Mouse (Mus musculus): ENCODE results near the gene Fgf7. TPM values are rescaled to one million over a fixed set of nuclear protein-coding genes. Genes with fewer than 3 reads are reported as not detected.

Fgf7 gene
- polyA plus RNA-seq, 1 experiment from 2014 or later: 6.4 TPM

GRCm38 (mm10) chr2:126038221-126039000, 4.0 kb downstream of the Fgf7 start:
- Histone ChIP-seq H3K9ac (no peak overlapping the region), H3K9me3 (no peaks in the 10 kb centered on the region), H3K4me3 (no peak overlapping the region), H3K4me1 (peaks cover 13% of the 10 kb centered on the region; the same call in 1 of the 2 replicates), H3K36me3 (no peaks in the 10 kb centered on the region), H3K4me2 (replicated peaks) (no peak overlapping the region), H3K27me3 (no peaks in the 10 kb centered on the region), H3K27ac (no peak overlapping the region)
- WGBS: 67% methylated on average over 7 of the region's 7 CpGs
- no peak for ATAC-seq (ENCODE audit: insufficient number of reproducible peaks, insufficient read depth, low FRiP score, low TSS enrichment)

GRCm38 (mm10) chr2:126039414-126039891, 5.0 kb downstream of the Fgf7 start:
- no peak for ATAC-seq (ENCODE audit: insufficient number of reproducible peaks, insufficient read depth, low FRiP score, low TSS enrichment)
- Histone ChIP-seq H3K9ac (no peak overlapping the region), H3K27me3 (no peaks in the 10 kb centered on the region), H3K36me3 (no peaks in the 10 kb centered on the region), H3K4me3 (no peak overlapping the region), H3K9me3 (no peaks in the 10 kb centered on the region), H3K27ac (no peak overlapping the region), H3K4me1 (peaks cover 7% of the 10 kb centered on the region; the same call in 1 of the 2 replicates), H3K4me2 (replicated peaks) (no peak overlapping the region)
- 66% methylated on average over 4 of the region's 4 CpGs for WGBS

GRCm38 (mm10) chr2:126040651-126041050, 6.2 kb downstream of the Fgf7 start:
- no peaks in the 10 kb centered on the region for H3K27me3 ChIP-seq
- H3K9ac ChIP-seq: no peak overlapping the region
- no peak overlapping the region for H3K4me2 ChIP-seq (replicated peaks)
- no peak overlapping the region for H3K4me3 ChIP-seq
- H3K4me1 ChIP-seq: peaks cover under 1% of the 10 kb centered on the region; the same call in 1 of the 2 replicates
- no peak for ATAC-seq (ENCODE audit: insufficient number of reproducible peaks, insufficient read depth, low FRiP score, low TSS enrichment)
- no peak overlapping the region for H3K27ac ChIP-seq
- no peaks in the 10 kb centered on the region for H3K9me3 ChIP-seq
- H3K36me3 ChIP-seq: no peaks in the 10 kb centered on the region
- WGBS: 89% methylated on average over 2 of the region's 2 CpGs

GRCm38 (mm10) chr2:126041237-126041636, 6.8 kb downstream of the Fgf7 start:
- Histone ChIP-seq H3K4me3 (no peak overlapping the region), H3K27ac (no peak overlapping the region), H3K4me1 (no peaks in the 10 kb centered on the region), H3K36me3 (no peaks in the 10 kb centered on the region), H3K9me3 (no peaks in the 10 kb centered on the region), H3K27me3 (no peaks in the 10 kb centered on the region), H3K9ac (no peak overlapping the region), H3K4me2 (replicated peaks) (no peak overlapping the region)
- 88% methylated on average over 6 of the region's 6 CpGs for WGBS
- no peak for ATAC-seq (ENCODE audit: insufficient number of reproducible peaks, insufficient read depth, low FRiP score, low TSS enrichment)

- no peak overlapping the region for H3K4me3 ChIP-seq
- 50% methylated on average over 3 of the region's 3 CpGs for WGBS
- no peak overlapping the region for H3K27ac ChIP-seq
- no peaks in the 10 kb centered on the region for H3K27me3 ChIP-seq
- H3K36me3 ChIP-seq: no peaks in the 10 kb centered on the region
- no peaks in the 10 kb centered on the region for H3K4me1 ChIP-seq
- H3K9ac ChIP-seq: no peak overlapping the region
- no peak for ATAC-seq (ENCODE audit: insufficient number of reproducible peaks, insufficient read depth, low FRiP score, low TSS enrichment)
- H3K9me3 ChIP-seq: no peaks in the 10 kb centered on the region
- no peak overlapping the region for H3K4me2 ChIP-seq (replicated peaks)
Measured at GRCm38 (mm10) chr2:126042674-126043073, 8.2 kb downstream of the Fgf7 start.

- Histone ChIP-seq H3K36me3 (no peaks in the 10 kb centered on the region), H3K9me3 (no peaks in the 10 kb centered on the region), H3K27me3 (no peaks in the 10 kb centered on the region), H3K4me2 (replicated peaks) (no peak overlapping the region), H3K27ac (no peak overlapping the region), H3K4me3 (no peak overlapping the region), H3K9ac (no peak overlapping the region), H3K4me1 (no peaks in the 10 kb centered on the region)
- ATAC-seq (ENCODE audit: insufficient number of reproducible peaks, insufficient read depth, low FRiP score, low TSS enrichment): no peak
- WGBS: 82% methylated on average over 5 of the region's 5 CpGs
Measured at GRCm38 (mm10) chr2:126045621-126046020, 11.2 kb downstream of the Fgf7 start.

- Histone ChIP-seq H3K9me3 (no peaks in the 10 kb centered on the region), H3K4me3 (no peak overlapping the region), H3K4me2 (replicated peaks) (no peak overlapping the region), H3K27me3 (no peaks in the 10 kb centered on the region), H3K27ac (peak overlapping the region; percentile 41; the same call in 1 of the 2 replicates), H3K4me1 (peaks cover 11% of the 10 kb centered on the region), H3K9ac (no peak overlapping the region), H3K36me3 (no peaks in the 10 kb centered on the region)
- peak; percentile 77; the same call in 1 of the 2 replicates for ATAC-seq (ENCODE audit: insufficient number of reproducible peaks, insufficient read depth, low FRiP score, low TSS enrichment)
- WGBS: 17% methylated on average over 6 of the region's 6 CpGs
Measured at GRCm38 (mm10) chr2:126052749-126053557, 18.5 kb downstream of the Fgf7 start.

GRCm38 (mm10) chr2:126053657-126054056, 19.2 kb downstream of the Fgf7 start:
- Histone ChIP-seq H3K4me3 (no peak overlapping the region), H3K36me3 (no peaks in the 10 kb centered on the region), H3K27ac (no peak overlapping the region), H3K9me3 (no peaks in the 10 kb centered on the region), H3K9ac (no peak overlapping the region), H3K27me3 (no peaks in the 10 kb centered on the region), H3K4me1 (peaks cover 11% of the 10 kb centered on the region), H3K4me2 (replicated peaks) (no peak overlapping the region)
- no peak for ATAC-seq (ENCODE audit: insufficient number of reproducible peaks, insufficient read depth, low FRiP score, low TSS enrichment)
- 44% methylated on average over 5 of the region's 5 CpGs for WGBS

GRCm38 (mm10) chr2:126060595-126060994, 26.1 kb downstream of the Fgf7 start:
- H3K27ac ChIP-seq: no peak overlapping the region
- H3K9me3 ChIP-seq: no peaks in the 10 kb centered on the region
- ATAC-seq (ENCODE audit: insufficient number of reproducible peaks, insufficient read depth, low FRiP score, low TSS enrichment): no peak
- no peak overlapping the region for H3K9ac ChIP-seq
- H3K4me3 ChIP-seq: no peak overlapping the region
- no peaks in the 10 kb centered on the region for H3K27me3 ChIP-seq
- WGBS: 45% methylated on average over 4 of the region's 4 CpGs
- no peaks in the 10 kb centered on the region for H3K36me3 ChIP-seq
- H3K4me1 ChIP-seq: peaks cover 11% of the 10 kb centered on the region
- no peak overlapping the region for H3K4me2 ChIP-seq (replicated peaks)

- H3K4me3 ChIP-seq: no peak overlapping the region
- no peaks in the 10 kb centered on the region for H3K9me3 ChIP-seq
- 0 out of 2 replicates have a peak, but pooled peaks have one; percentile 35 for ATAC-seq (ENCODE audit: insufficient number of reproducible peaks, insufficient read depth, low FRiP score, low TSS enrichment)
- no peak overlapping the region for H3K4me2 ChIP-seq (replicated peaks)
- H3K9ac ChIP-seq: no peak overlapping the region
- H3K27me3 ChIP-seq: no peaks in the 10 kb centered on the region
- WGBS: 65% methylated on average over 17 of the region's 17 CpGs
- H3K27ac ChIP-seq: no peak overlapping the region
- peaks cover 11% of the 10 kb centered on the region for H3K4me1 ChIP-seq
- no peaks in the 10 kb centered on the region for H3K36me3 ChIP-seq
Measured at GRCm38 (mm10) chr2:126061037-126061773, 26.7 kb downstream of the Fgf7 start.

GRCm38 (mm10) chr2:126062876-126063275, 28.4 kb downstream of the Fgf7 start:
- no peak overlapping the region for H3K4me2 ChIP-seq (replicated peaks)
- H3K9me3 ChIP-seq: no peaks in the 10 kb centered on the region
- WGBS: 73% methylated on average over 7 of the region's 7 CpGs
- H3K4me1 ChIP-seq: peaks cover 11% of the 10 kb centered on the region
- no peaks in the 10 kb centered on the region for H3K36me3 ChIP-seq
- ATAC-seq (ENCODE audit: insufficient number of reproducible peaks, insufficient read depth, low FRiP score, low TSS enrichment): no peak
- no peaks in the 10 kb centered on the region for H3K27me3 ChIP-seq
- H3K9ac ChIP-seq: no peak overlapping the region
- H3K4me3 ChIP-seq: no peak overlapping the region
- H3K27ac ChIP-seq: no peak overlapping the region

Data from embryonic facial prominence, embryonic 12.5 days (tissue).